ENCODE assay signal across 31 mouse cellular contexts in the genomic region with DNA sequence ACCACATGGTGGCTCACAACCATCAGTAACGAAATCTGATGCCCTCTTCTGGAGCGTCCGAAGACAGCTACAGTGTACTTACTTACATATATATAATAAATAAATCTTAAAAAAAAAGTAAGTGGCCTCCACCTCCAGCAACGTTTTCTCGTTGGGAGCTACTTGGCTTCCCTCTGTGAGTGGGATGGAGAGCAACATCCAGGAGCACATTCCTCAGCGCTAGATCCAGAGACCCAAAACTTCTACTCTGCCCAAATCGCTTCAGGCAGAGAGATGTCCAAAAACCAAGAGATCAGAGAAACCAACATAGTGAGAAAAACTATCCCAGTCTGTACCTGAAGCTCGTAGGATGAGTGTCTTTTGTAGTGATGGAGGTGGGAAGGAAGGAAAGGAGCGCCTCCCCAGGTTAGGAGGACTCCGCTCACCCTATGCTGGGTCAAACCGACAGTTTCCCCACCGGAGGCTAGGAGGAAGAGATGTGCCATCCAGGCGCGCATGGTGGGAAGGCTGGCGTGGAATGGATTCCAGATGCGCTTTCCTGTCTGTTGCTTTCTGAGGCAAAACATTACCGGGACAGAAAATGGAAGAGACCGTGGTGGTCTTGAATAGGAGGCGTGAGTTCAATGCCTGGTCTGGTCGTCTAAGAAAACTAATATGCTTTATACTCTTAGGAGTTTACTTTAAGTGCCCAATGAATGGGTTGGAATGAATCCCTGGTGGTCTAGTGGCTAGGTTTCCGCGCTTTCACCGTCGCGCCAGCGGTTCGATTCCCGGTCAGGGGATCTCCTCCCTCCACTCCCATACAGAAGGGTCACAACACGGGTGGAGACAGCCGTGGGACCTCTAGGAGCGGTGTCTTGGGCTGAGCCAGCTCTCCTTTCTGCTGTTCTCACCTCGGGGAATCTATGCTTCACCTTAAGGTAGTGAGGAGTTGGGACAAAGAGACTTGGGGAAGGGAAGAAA. TPM values are rescaled to one million over a fixed set of nuclear protein-coding genes. Genes with fewer than 3 reads are reported as not detected.
A peak's percentile ranks its signal among the peaks of the same experiment; 100 is the strongest.
DNase-seq lines count a peak whose midpoint lies in the region; ATAC-seq and TF ChIP-seq lines count a peak whose summit lies in the region.
"Had no signal": no experiment of that assay in that cellular context is flagged by ENCODE, and none has a peak within 500 bp of the region (broad histone marks: within the 10 kb centered on the region; RNA-seq: fewer than 3 reads in every experiment).

No protein-coding gene starts in this region.

- peak; percentile 80 for DNase-seq in midbrain, embryonic 11.5 days (ENCODE audit: low spot score, missing footprints)
- DNase-seq in ES-CJ7 (ENCODE audit: low read depth, low spot score) (peak; percentile 88), R1 (ENCODE audit: low read depth, low spot score) (peak; percentile 79)
- DNase-seq in kidney, postnatal 25 days, result no peak
- no peak for DNase-seq in heart, postnatal 10 days
- DNase-seq in layer of hippocampus, adult 11-12 months (ENCODE audit: low spot score), result no peak
- DNase-seq: adrenal gland, adult 8-10 months; adrenal gland, postnatal 14 days; adrenal gland, postnatal 36 days; B cell, adult 2 months; cerebellum, adult 11-12 months; cerebellum, adult 2 months; cerebellum, adult 9-10 months; cerebellum, postnatal 10 days; cerebellum, postnatal 25 days; forebrain, postnatal 0 days had no signal

- H3K36me3 ChIP-seq in midbrain, embryonic 11.5 days (ENCODE audit: control insufficient read depth, insufficient read depth, low read length), result no peaks in the 10 kb centered on the region
- no peaks in the 10 kb centered on the region for H3K36me3 ChIP-seq in midbrain, embryonic 13.5 days
- H3K36me3 ChIP-seq in E14TG2a.4 (ENCODE audit: insufficient read depth, low read length), result no peaks in the 10 kb centered on the region
- H3K36me3 ChIP-seq: embryonic facial prominence, embryonic 10.5 days; embryonic facial prominence, embryonic 12.5 days; forebrain, embryonic 15.5 days; G1E had no signal

- H3K27ac ChIP-seq in midbrain, embryonic 11.5 days (ENCODE audit: low read depth, low read length), result no peak overlapping the region
- no peak overlapping the region for H3K27ac ChIP-seq in midbrain, embryonic 13.5 days
- H3K27ac ChIP-seq: embryonic facial prominence, embryonic 10.5 days; embryonic facial prominence, embryonic 12.5 days; forebrain, embryonic 13.5 days; forebrain, embryonic 15.5 days had no signal

- peaks cover 9% of the 10 kb centered on the region for H3K4me1 ChIP-seq in midbrain, embryonic 11.5 days (ENCODE audit: control insufficient read depth, insufficient read depth, low read length)
- peaks cover 21% of the 10 kb centered on the region for H3K4me1 ChIP-seq in midbrain, embryonic 13.5 days (replicated peaks)
- peaks cover 74% of the 10 kb centered on the region for H3K4me1 ChIP-seq in E14TG2a.4 (replicated peaks; ENCODE audit: low read depth, low read length)

- H3K4me3 ChIP-seq in midbrain, embryonic 11.5 days (ENCODE audit: low read depth, low read length), result no peak overlapping the region
- H3K4me3 ChIP-seq in midbrain, embryonic 13.5 days (replicated peaks), result no peak overlapping the region
- peak overlapping the region; percentile 41; the same call in 1 of the 2 replicates for H3K4me3 ChIP-seq in E14TG2a.4 (replicated peaks; ENCODE audit: low read length)
- H3K4me3 ChIP-seq: embryonic facial prominence, embryonic 12.5 days; forebrain, embryonic 13.5 days; forebrain, embryonic 15.5 days had no signal

- intact Hi-C loops in heart, postnatal 10 days (cut with DNase I), result no loop called here

- ATAC-seq in midbrain, embryonic 11.5 days (ENCODE audit: low FRiP score), result no peak
- no peak for ATAC-seq in midbrain, embryonic 13.5 days
- ATAC-seq: activated CD4-positive, CD25-positive, alpha-beta regulatory T cell, adult 4 months; CD4-positive, CD25-positive, alpha-beta regulatory T cell, adult 4 months; forebrain, embryonic 13.5 days; forebrain, embryonic 15.5 days; forebrain, postnatal 0 days; Patski had no signal

- peak; percentile 21 for TF ChIP-seq CTCF in E14TG2a.4 (conservative IDR thresholded peaks at IDR 0.05; ENCODE audit: low read length)

- H3K27me3 ChIP-seq in midbrain, embryonic 11.5 days (ENCODE audit: control insufficient read depth, insufficient read depth, low read length), result peaks cover 65% of the 10 kb centered on the region
- peaks cover 94% of the 10 kb centered on the region for H3K27me3 ChIP-seq in midbrain, embryonic 13.5 days
- H3K27me3 ChIP-seq in E14TG2a.4 (ENCODE audit: insufficient read depth, low read length), result peaks cover 36% of the 10 kb centered on the region
- H3K27me3 ChIP-seq: CH12.LX, Patski had no signal

- no peaks in the 10 kb centered on the region for H3K9me3 ChIP-seq in midbrain, embryonic 11.5 days (ENCODE audit: control insufficient read depth, low read length)
- no peaks in the 10 kb centered on the region for H3K9me3 ChIP-seq in midbrain, embryonic 13.5 days
- H3K9me3 ChIP-seq in E14TG2a.4 (ENCODE audit: low read length), result no peaks in the 10 kb centered on the region; the same call in 1 of the 2 replicates
- H3K9me3 ChIP-seq: embryonic facial prominence, embryonic 12.5 days; forebrain, embryonic 15.5 days; G1E had no signal

- H3K4me2 ChIP-seq in midbrain, embryonic 11.5 days, result no peak overlapping the region
- no peak overlapping the region for H3K4me2 ChIP-seq in midbrain, embryonic 13.5 days (replicated peaks)
- H3K4me2 ChIP-seq: embryonic facial prominence, embryonic 12.5 days; forebrain, embryonic 13.5 days; forebrain, embryonic 15.5 days had no signal

- no peak overlapping the region for H3K9ac ChIP-seq in midbrain, embryonic 11.5 days (ENCODE audit: low read length)
- H3K9ac ChIP-seq in midbrain, embryonic 13.5 days (replicated peaks), result no peak overlapping the region
- H3K9ac ChIP-seq: embryonic facial prominence, embryonic 12.5 days; forebrain, embryonic 13.5 days; forebrain, embryonic 15.5 days; forebrain, postnatal 0 days had no signal

- 61% methylated on average over 32 of the region's 32 CpGs for WGBS in midbrain, embryonic 11.5 days
- WGBS in midbrain, embryonic 13.5 days, result 64% methylated on average over 32 of the region's 32 CpGs

RNA-seq across cellular contexts. Expression of a gene that starts 46.3 kb away (rescaled TPM):
- polyA plus RNA-seq in midbrain, embryonic 11.5 days (2014; fragmentation: Nextera tagmentation; extraction: Ambion mirVana), result not detected in 2 replicates
- not detected in 2 replicates for polyA plus RNA-seq in midbrain, embryonic 13.5 days (2015; fragmentation: Nextera tagmentation; extraction: Ambion mirVana)
- total RNA-seq in heart, postnatal 10 days (2021), result not detected
- total RNA-seq: adrenal gland, adult 18-20 months; adrenal gland, adult 8-10 months; adrenal gland, postnatal 14 days; adrenal gland, postnatal 36 days; forebrain, postnatal 0 days had no signal
- polyA plus RNA-seq: CD4-positive, CD25-positive, alpha-beta regulatory T cell, adult 4 months; cerebellum, adult 2 months; cortical plate, adult 2 months; embryonic facial prominence, embryonic 10.5 days; embryonic facial prominence, embryonic 14.5 days; forebrain, embryonic 11.5 days; forebrain, embryonic 13.5 days; forebrain, embryonic 15.5 days; forebrain, postnatal 0 days; G1E; Patski had no signal

Comparison
In these comparisons a context has a peak if more than half of its experiments do, and no peak if none do; other contexts are left out.
1. DNase-seq: peak in midbrain, embryonic 11.5 days (single experiment), ES-CJ7 (single experiment) and R1 (single experiment); none in kidney, postnatal 25 days (0 of 2), heart, postnatal 10 days (0 of 2) and layer of hippocampus, adult 11-12 months (single experiment).